Mouse (Mus musculus) liver, embryonic 14.5 days (tissue): Measurements from ENCODE around the gene Rab19. TPM values are rescaled to one million over a fixed set of nuclear protein-coding genes. Genes with fewer than 3 reads are reported as not detected.

Source experiments
- ATAC-seq: fragments of 200-750 bp; cut with Nextera tagmentation; 2 replicates; pipeline ENCODE4 v1.8.0; 2017; ENCODE audit warnings: moderate number of reproducible peaks, mild to moderate bottlenecking, moderate library complexity; ENCODE audit not compliant: insufficient read depth
- DNase-seq, 3 experiments: peaks; one replicate each; pipeline ENCODE4 v3.0.0-alpha.2; 2012 to 2013; ENCODE audit warnings: low read depth in 3 of 3, low spot score in 3 of 3
- H3K27ac ChIP-seq: fragments of 300-500 bp; sonication (generic); 2 replicates; pipeline ENCODE4 v1.5.1; 2014; ENCODE audit warnings: moderate library complexity, mild to moderate bottlenecking, control low read depth, inconsistent platforms
- H3K27me3 ChIP-seq: fragments of 300-500 bp; sonication (generic); 2 replicates; pipeline ENCODE4 v1.6.1; 2014; ENCODE audit warnings: mild to moderate bottlenecking, low read length, moderate library complexity; ENCODE audit not compliant: control insufficient read depth, insufficient read depth
- H3K36me3 ChIP-seq: fragments of 300-500 bp; sonication (generic); replicated peaks from 2 replicates; pipeline ENCODE4 v1.6.1; 2014; ENCODE audit warnings: low read depth; ENCODE audit not compliant: control insufficient read depth, insufficient read depth
- H3K4me1 ChIP-seq, 2 experiments: fragments of 200-500 bp in 1 of 2; fragments of 300-500 bp in 1 of 2; sonication (generic) in 1 of 2; replicated peaks; 2 replicates each; pipeline ENCODE4 v1.6.1; 2012 to 2014; ENCODE audit warnings: antibody characterized with exemption in 1 of 2, inconsistent platforms in 1 of 2, low read length in 1 of 2; ENCODE audit not compliant: control insufficient read depth in 2 of 2, insufficient read depth in 2 of 2
- H3K4me2 ChIP-seq: fragments of 300-500 bp; sonication (generic); 2 replicates; pipeline ENCODE4 v1.6.1; 2014; ENCODE audit warnings: low read depth, mild to moderate bottlenecking, control low read depth, moderate library complexity
- H3K4me3 ChIP-seq, 2 experiments: fragments of 200-500 bp in 1 of 2; fragments of 300-500 bp in 1 of 2; sonication (generic) in 1 of 2; 2 replicates each; pipeline ENCODE4 v1.5.1; 2012 to 2014; ENCODE audit warnings: low read depth in 2 of 2, low read length in 2 of 2, mild to moderate bottlenecking in 2 of 2, control low read depth in 1 of 2, inconsistent platforms in 1 of 2, moderate library complexity in 1 of 2; ENCODE audit not compliant: insufficient read depth in 1 of 2
- H3K9ac ChIP-seq: fragments of 300-500 bp; sonication (generic); replicated peaks from 2 replicates; pipeline ENCODE4 v1.6.1; 2014; ENCODE audit warnings: mild to moderate bottlenecking, control low read depth, moderate library complexity
- H3K9me3 ChIP-seq: fragments of 300-500 bp; sonication (generic); 2 replicates; pipeline ENCODE4 v1.6.1; 2016; ENCODE audit warnings: low read length, mixed read lengths; ENCODE audit not compliant: control insufficient read depth
- CTCF ChIP-seq: IDR thresholded peaks from 2 replicates; pipeline ENCODE4 v1.5.1; 2016; ENCODE audit warnings: antibody characterized with exemption, low read depth, control low read depth
- EP300 ChIP-seq: IDR thresholded peaks from 2 replicates; pipeline ENCODE4 v1.6.1; 2016; ENCODE audit warnings: antibody characterized with exemption, low read depth
- WGBS: fragments of 180-500 bp; shearing (Covaris S2); extraction: QIAGEN DNeasy Blood & Tissue Kit; methylation state at CpG from one replicate; pipeline ENCODE4 v1.1.7; 2014; ENCODE audit not compliant: insufficient replicate concordance; 5-methylcytosine and 5-hydroxymethylcytosine counted together
- polyA plus RNA-seq, 2 experiments: library from polyadenylated mRNA; depleted of rRNA in 1 of 2; stranded (reverse) in 1 of 2; unstranded in 1 of 2; fragments of >200 nt; fragmentation: Nextera tagmentation in 1 of 2; extraction: Ambion mirVana in 1 of 2; gene quantifications; 2 replicates each; pipeline versions ENCODE4 v1.2.1 to v1.2.3; 2012 to 2014

Gene Rab19
- polyA plus RNA-seq, 2 experiments = 0.17 to 0.38 TPM

- no peak overlapping the region for H3K9ac ChIP-seq
- 47% methylated on average over 2 of the region's 2 CpGs for WGBS
- no peak overlapping the region for H3K27ac ChIP-seq
- no peak overlapping the region for H3K4me3 ChIP-seq
- ATAC-seq = no peak
- H3K27me3 ChIP-seq = no peaks in the 10 kb centered on the region
- no peaks in the 10 kb centered on the region for H3K36me3 ChIP-seq
- DNase-seq = no peak
- H3K4me2 ChIP-seq = no peak overlapping the region
- TF ChIP-seq EP300 = no peak
- no peaks in the 10 kb centered on the region for H3K9me3 ChIP-seq
- no peaks in the 10 kb centered on the region for H3K4me1 ChIP-seq
These were observed 39.2 kb upstream of the Rab19 start for GRCm38 (mm10) chr6:39341798-39342197.

GRCm38 (mm10) chr6:39344020-39344419, 37.0 kb upstream of the Rab19 start:
- Histone ChIP-seq H3K27me3 (no peaks in the 10 kb centered on the region), H3K36me3 (no peaks in the 10 kb centered on the region), H3K4me2 (no peak overlapping the region), H3K4me3 (no peak overlapping the region), H3K27ac (no peak overlapping the region), H3K4me1 (no peaks in the 10 kb centered on the region), H3K9ac (no peak overlapping the region), H3K9me3 (no peaks in the 10 kb centered on the region)
- ATAC-seq (no peak), DNase-seq (peak; percentile 23 to 41 (median 36))
- WGBS = 20% methylated on average over 12 of the region's 12 CpGs
- TF ChIP-seq EP300 (no peak), CTCF (peak; percentile 96)

- Histone ChIP-seq H3K27me3 (no peaks in the 10 kb centered on the region), H3K4me2 (no peak overlapping the region), H3K36me3 (no peaks in the 10 kb centered on the region), H3K9me3 (no peaks in the 10 kb centered on the region), H3K27ac (no peak overlapping the region), H3K9ac (no peak overlapping the region), H3K4me3 (no peak overlapping the region), H3K4me1 (no peaks in the 10 kb centered on the region)
- DNase-seq (no peak), ATAC-seq (no peak)
- 57% methylated on average over 7 of the region's 7 CpGs for WGBS
- no peak for TF ChIP-seq EP300
- TF ChIP-seq CTCF = no peak
These were observed 35.5 kb upstream of the Rab19 start for GRCm38 (mm10) chr6:39345430-39345829.

GRCm38 (mm10) chr6:39346991-39347501, 33.9 kb upstream of the Rab19 start:
- TF ChIP-seq EP300 = no peak
- no peak for TF ChIP-seq CTCF

GRCm38 (mm10) chr6:39347880-39348814, 32.8 kb upstream of the Rab19 start:
- Histone ChIP-seq H3K27me3 (no peaks in the 10 kb centered on the region), H3K9ac (no peak overlapping the region), H3K27ac (no peak overlapping the region), H3K4me3 (no peak overlapping the region), H3K36me3 (no peaks in the 10 kb centered on the region), H3K4me2 (no peak overlapping the region), H3K9me3 (no peaks in the 10 kb centered on the region), H3K4me1 (no peaks in the 10 kb centered on the region)
- TF ChIP-seq CTCF (no peak), EP300 (no peak)
- ATAC-seq (no peak), DNase-seq (no peak)
- 44% methylated on average over 4 of the region's 4 CpGs for WGBS

More at GRCm38 (mm10) chr6:39346991-39347501, 33.9 kb upstream of the Rab19 start:
- Histone ChIP-seq H3K9me3 (no peaks in the 10 kb centered on the region), H3K36me3 (no peaks in the 10 kb centered on the region), H3K4me2 (no peak overlapping the region), H3K9ac (no peak overlapping the region), H3K27me3 (no peaks in the 10 kb centered on the region), H3K4me1 (no peaks in the 10 kb centered on the region), H3K27ac (no peak overlapping the region), H3K4me3 (no peak overlapping the region)
- 16% methylated on average over 15 of the region's 15 CpGs for WGBS
- ATAC-seq (no peak), DNase-seq (no peak)
